13 mouse cellular contexts compared by ENCODE assay signal in genomic region chr11:3817986-3818758, GRCm38 (mm10). TPM values are rescaled to one million over a fixed set of nuclear protein-coding genes. Genes with fewer than 3 reads are reported as not detected.
A peak's percentile ranks its signal among the peaks of the same experiment; 100 is the strongest.
DNase-seq lines count a peak whose midpoint lies in the region; ATAC-seq and TF ChIP-seq lines count a peak whose summit lies in the region.
"Had no signal": no experiment of that assay in that cellular context is flagged by ENCODE, and none has a peak within 500 bp of the region (broad histone marks: within the 10 kb centered on the region; RNA-seq: fewer than 3 reads in every experiment).

No protein-coding gene starts in this region.

- H3K9ac ChIP-seq in forebrain, embryonic 16.5 days (replicated peaks; ENCODE audit: low read depth, low read length), result no peak overlapping the region
- H3K9ac ChIP-seq in lung, postnatal 0 days (replicated peaks; ENCODE audit: low read depth), result no peak overlapping the region
- H3K9ac ChIP-seq in stomach, embryonic 14.5 days (replicated peaks; ENCODE audit: low read depth, low read length), result no peak overlapping the region
- H3K9ac ChIP-seq: liver, embryonic 12.5 days had no signal

- no peak for TF ChIP-seq CTCF in lung, postnatal 0 days (IDR thresholded peaks at IDR 0.05)

- no peak for ATAC-seq in forebrain, embryonic 16.5 days
- peak; percentile 25 for ATAC-seq in lung, postnatal 0 days
- peak; percentile 42; the same call in 1 of the 2 replicates for ATAC-seq in stomach, embryonic 14.5 days (ENCODE audit: insufficient number of reproducible peaks, insufficient read depth, low FRiP score, low read depth)
- ATAC-seq in megakaryocyte, adult 5-6 weeks (ENCODE audit: poor library complexity, severe bottlenecking), result no peak
- ATAC-seq: liver, embryonic 12.5 days had no signal

- H3K4me1 ChIP-seq in forebrain, embryonic 10.5 days, result peaks cover 12% of the 10 kb centered on the region
- H3K4me1 ChIP-seq in forebrain, embryonic 16.5 days (replicated peaks; ENCODE audit: control insufficient read depth, insufficient read depth, low read length), result 0 out of 2 replicates have a peak, but pooled peaks cover 3% of the 10 kb centered on the region
- no peaks in the 10 kb centered on the region for H3K4me1 ChIP-seq in lung, postnatal 0 days (ENCODE audit: insufficient read depth, low read depth, low read length)
- no peaks in the 10 kb centered on the region for H3K4me1 ChIP-seq in stomach, embryonic 14.5 days (ENCODE audit: control insufficient read depth, insufficient read depth, low read length)
- H3K4me1 ChIP-seq: liver, embryonic 12.5 days had no signal

- 35% methylated on average over 4 of the region's 4 CpGs for WGBS in forebrain, embryonic 10.5 days
- 28% methylated on average over 4 of the region's 4 CpGs for WGBS in forebrain, embryonic 16.5 days
- 12% methylated on average over 4 of the region's 4 CpGs for WGBS in lung, postnatal 0 days
- WGBS in stomach, embryonic 14.5 days, result 20% methylated on average over 4 of the region's 4 CpGs

- no peak for DNase-seq in forebrain, embryonic 10.5 days (ENCODE audit: extremely low spot score, low spot score)
- peak; percentile 33 for DNase-seq in lung, postnatal 0 days (ENCODE audit: low spot score)
- no peak for DNase-seq in lung, postnatal 25 days (ENCODE audit: low spot score)
- peak; percentile 7 for DNase-seq in embryo, embryonic 11.5 days (ENCODE audit: low read depth, low spot score)
- no peak for DNase-seq in urinary bladder, postnatal 36 days (ENCODE audit: low spot score in 2 of 2)
- DNase-seq: cerebellum, adult 9-11 months; kidney, adult 18-20 months had no signal

- H3K4me3 ChIP-seq in forebrain, embryonic 10.5 days, result no peak overlapping the region
- no peak overlapping the region for H3K4me3 ChIP-seq in forebrain, embryonic 16.5 days (replicated peaks; ENCODE audit: low read length)
- H3K4me3 ChIP-seq in lung, postnatal 0 days (ENCODE audit: low read depth, low read length), result no peak overlapping the region
- no peak overlapping the region for H3K4me3 ChIP-seq in stomach, embryonic 14.5 days (ENCODE audit: low read depth, low read length)
- H3K4me3 ChIP-seq: layer of hippocampus, adult 2 months; liver, embryonic 12.5 days had no signal

- H3K9me3 ChIP-seq in forebrain, embryonic 10.5 days, result no peaks in the 10 kb centered on the region
- H3K9me3 ChIP-seq in forebrain, embryonic 16.5 days (ENCODE audit: control insufficient read depth, low read length), result no peaks in the 10 kb centered on the region
- H3K9me3 ChIP-seq in lung, postnatal 0 days (ENCODE audit: low read length), result no peaks in the 10 kb centered on the region
- no peaks in the 10 kb centered on the region for H3K9me3 ChIP-seq in stomach, embryonic 14.5 days (ENCODE audit: control insufficient read depth, low read depth, low read length)
- H3K9me3 ChIP-seq: G1E; liver, embryonic 12.5 days had no signal

- no peaks in the 10 kb centered on the region for H3K36me3 ChIP-seq in forebrain, embryonic 10.5 days (replicated peaks)
- H3K36me3 ChIP-seq in forebrain, embryonic 16.5 days (ENCODE audit: control insufficient read depth, insufficient read depth), result no peaks in the 10 kb centered on the region
- no peaks in the 10 kb centered on the region for H3K36me3 ChIP-seq in lung, postnatal 0 days (ENCODE audit: insufficient read depth, low read length)
- no peaks in the 10 kb centered on the region for H3K36me3 ChIP-seq in stomach, embryonic 14.5 days (ENCODE audit: control insufficient read depth, insufficient read depth, low read length)
- H3K36me3 ChIP-seq: G1E; liver, embryonic 12.5 days had no signal

- no peaks in the 10 kb centered on the region for H3K27me3 ChIP-seq in forebrain, embryonic 10.5 days (ENCODE audit: poor library complexity, severe bottlenecking)
- H3K27me3 ChIP-seq in forebrain, embryonic 16.5 days (replicated peaks; ENCODE audit: control insufficient read depth, insufficient read depth, low read length), result no peaks in the 10 kb centered on the region
- H3K27me3 ChIP-seq in lung, postnatal 0 days (replicated peaks; ENCODE audit: insufficient read depth, low read length), result no peaks in the 10 kb centered on the region
- no peaks in the 10 kb centered on the region for H3K27me3 ChIP-seq in stomach, embryonic 14.5 days (ENCODE audit: control insufficient read depth, insufficient read depth, low read length)
- H3K27me3 ChIP-seq: liver, embryonic 12.5 days had no signal

- peak overlapping the region; percentile 40; the same call in 1 of the 2 replicates for H3K27ac ChIP-seq in forebrain, embryonic 10.5 days
- no peak overlapping the region for H3K27ac ChIP-seq in forebrain, embryonic 16.5 days (ENCODE audit: low read length)
- no peak overlapping the region for H3K27ac ChIP-seq in lung, postnatal 0 days (ENCODE audit: low read length)
- H3K27ac ChIP-seq in stomach, embryonic 14.5 days (ENCODE audit: low read length), result no peak overlapping the region
- H3K27ac ChIP-seq: layer of hippocampus, adult 2 months; liver, embryonic 12.5 days had no signal

- TF ChIP-seq EP300 in lung, postnatal 0 days (IDR thresholded peaks at IDR 0.05), result no peak

- H3K4me2 ChIP-seq in forebrain, embryonic 16.5 days (ENCODE audit: low read length), result no peak overlapping the region
- H3K4me2 ChIP-seq in lung, postnatal 0 days (replicated peaks; ENCODE audit: low read depth, low read length), result no peak overlapping the region
- H3K4me2 ChIP-seq in stomach, embryonic 14.5 days (replicated peaks; ENCODE audit: low read depth, low read length), result no peak overlapping the region
- H3K4me2 ChIP-seq: liver, embryonic 12.5 days had no signal

RNA-seq across cellular contexts. Expression of gene Osbp2, which starts 45.5 kb away (rescaled TPM):
- 0.48 and 0.89 TPM in 2 replicates for polyA plus RNA-seq in forebrain, embryonic 10.5 days (2016; fragmentation: Nextera tagmentation; extraction: Ambion mirVana)
- 11.8 and 19.5 TPM in 2 replicates for polyA plus RNA-seq in forebrain, embryonic 16.5 days (2015; fragmentation: Nextera tagmentation; extraction: Ambion mirVana)
- polyA plus RNA-seq in lung, postnatal 0 days (2015; fragmentation: Nextera tagmentation; extraction: Ambion mirVana), result 0.11 and 0.17 TPM in 2 replicates
- 0.39 and 0.69 TPM in 2 replicates for polyA plus RNA-seq in stomach, embryonic 14.5 days (2014; fragmentation: Nextera tagmentation; extraction: Ambion mirVana)
- total RNA-seq in megakaryocyte, adult 5-6 weeks (2015), result 0.25 TPM in 1 of 2 replicates, not detected in the other
- total RNA-seq in megakaryocyte, adult 5-6 weeks (2017), result not detected in 2 replicates
- polyA plus RNA-seq: G1E had no signal

Comparison
In these comparisons a context has a peak if more than half of its experiments do, and no peak if none do; other contexts are left out.
1. DNase-seq: peak in lung, postnatal 0 days (single experiment) and embryo, embryonic 11.5 days (single experiment); none in forebrain, embryonic 10.5 days (single experiment), lung, postnatal 25 days (single experiment) and urinary bladder, postnatal 36 days (0 of 2).
2. ATAC-seq: peak in lung, postnatal 0 days (single experiment) and stomach, embryonic 14.5 days (single experiment); none in forebrain, embryonic 16.5 days (single experiment) and megakaryocyte, adult 5-6 weeks (single experiment).